Mouse (Mus musculus) embryonic fibroblast, embryonic 13.5 days (primary cell): ENCODE data around the gene Phlpp1.

ENCODE experiments used
- CTCF ChIP-seq: IDR thresholded peaks from 2 replicates; pipeline ENCODE4 v1.5.1; 2011; ENCODE audit warnings: mild to moderate bottlenecking, control low read depth, low read length, moderate library complexity, borderline replicate concordance; ENCODE audit not compliant: insufficient read depth
- POLR2A ChIP-seq: IDR thresholded peaks from 2 replicates; pipeline ENCODE4 v1.6.1; 2011; ENCODE audit warnings: low read depth, mild to moderate bottlenecking, control low read depth, low read length, moderate library complexity

GRCm38 (mm10) chr1:106318341-106318740, 146.8 kb downstream of the Phlpp1 start:
- TF ChIP-seq POLR2A: no peak
- no peak for TF ChIP-seq CTCF
